Mouse (Mus musculus): ENCODE measurements at regions not wholly inside any gene's neighbourhood (a gene's known extent, or its start where the extent isn't known, plus 50 kb on each side); places are given as distances from the start of the nearest gene placed in this dataset.

GRCm38 (mm10) chr3:117520461-117520860, 54.2 kb upstream of the Plppr5 start:
- no peak for DNase-seq
- intact Hi-C loops (cut with DNase I): no loop called here

- intact Hi-C loops (cut with DNase I): no loop called here
- no peak for DNase-seq
Measured at GRCm38 (mm10) chr3:117508090-117508489, 66.5 kb upstream of the Plppr5 start.

- no peak for DNase-seq
- intact Hi-C loops (cut with DNase I): no loop called here
Measured at GRCm38 (mm10) chr3:117506151-117506723, 68.4 kb upstream of the Plppr5 start.

- intact Hi-C loops (cut with DNase I): no loop called here
- DNase-seq: no peak
Measured at GRCm38 (mm10) chr3:117501107-117501506, 73.5 kb upstream of the Plppr5 start.

- intact Hi-C loops (cut with DNase I): no loop called here
- DNase-seq: no peak
Measured at GRCm38 (mm10) chr3:117498138-117498897, 76.3 kb upstream of the Plppr5 start.

- intact Hi-C loops (cut with DNase I): no loop called here
Measured at GRCm38 (mm10) chr3:117494118-117494517, 80.5 kb upstream of the Plppr5 start.

GRCm38 (mm10) chr3:117487281-117488027, 87.2 kb upstream of the Plppr5 start:
- intact Hi-C loops (cut with DNase I): no loop called here
- no peak for DNase-seq

More at GRCm38 (mm10) chr3:117494118-117494517, 80.5 kb upstream of the Plppr5 start:
- peak; percentile 4 to 44 for DNase-seq

- DNase-seq: no peak
- intact Hi-C loops (cut with DNase I): no loop called here
Measured at GRCm38 (mm10) chr3:117486351-117486750, 88.3 kb upstream of the Plppr5 start.

- intact Hi-C loops (cut with DNase I): no loop called here
- DNase-seq: no peak
Measured at GRCm38 (mm10) chr3:117480131-117480530, 94.5 kb upstream of the Plppr5 start.

GRCm38 (mm10) chr3:117459507-117459906, 98.8 kb upstream of the Plppr4 start:
- intact Hi-C loops (cut with DNase I): no loop called here
- DNase-seq: no peak

GRCm38 (mm10) chr3:117450559-117450958, 89.9 kb upstream of the Plppr4 start:
- intact Hi-C loops (cut with DNase I): no loop called here
- DNase-seq: no peak

- DNase-seq: no peak
- intact Hi-C loops (cut with DNase I): no loop called here
Measured at GRCm38 (mm10) chr3:117441887-117442286, 81.2 kb upstream of the Plppr4 start.

- intact Hi-C loops (cut with DNase I): no loop called here
- DNase-seq: no peak
Measured at GRCm38 (mm10) chr3:117440294-117440693, 79.6 kb upstream of the Plppr4 start.

GRCm38 (mm10) chr3:117438473-117439114, 77.9 kb upstream of the Plppr4 start:
- peak; percentile 68 to 85 for DNase-seq
- intact Hi-C loops (cut with DNase I): loop anchor here (1.0 to 2.0 kb wide), 3 partner anchors 286 to 534 kb away; no protein-coding TSS in a partner anchor

- intact Hi-C loops (cut with DNase I): no loop called here
- DNase-seq: no peak
Measured at GRCm38 (mm10) chr3:117424526-117424925, 63.9 kb upstream of the Plppr4 start.

- no peak for DNase-seq
- intact Hi-C loops (cut with DNase I): no loop called here
Measured at GRCm38 (mm10) chr3:117412896-117413747, 52.4 kb upstream of the Plppr4 start.
